Mouse (Mus musculus): ENCODE measurements around the gene Ism2.

DNA sequence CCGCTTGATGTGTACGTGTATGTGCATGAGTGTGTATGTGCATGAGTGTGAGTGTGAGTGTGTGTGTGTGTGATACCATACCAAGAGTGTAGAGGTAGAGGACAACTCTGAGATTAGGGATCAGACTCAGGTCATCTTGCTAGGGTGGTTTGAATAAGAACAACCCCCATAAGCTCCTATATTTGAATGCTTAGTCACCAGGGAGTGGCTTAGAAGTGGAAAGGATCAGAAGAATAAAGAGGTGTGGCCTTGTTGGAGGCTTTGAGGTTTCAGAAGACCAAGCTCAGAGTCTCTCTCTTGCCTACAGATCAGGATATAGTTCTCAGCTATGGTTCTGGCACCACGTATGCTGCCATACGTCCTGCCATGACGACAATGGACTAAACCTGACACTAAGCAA is 42.9 kb downstream of the Ism2 start:
- TF ChIP-seq CTCF (IDR thresholded peaks at IDR 0.05; ENCODE audit: low read depth), result no peak
- no peak for TF ChIP-seq EP300 (IDR thresholded peaks at IDR 0.05; ENCODE audit: low read depth)
